Mouse (Mus musculus): Measurements from ENCODE around the gene Snx9. TPM values are rescaled to one million over a fixed set of nuclear protein-coding genes. Genes with fewer than 3 reads are reported as not detected.

The Snx9 gene
- total and polyA plus RNA-seq, 3 experiments, result 12.9 to 22.8 TPM; not detected in 1

DNA sequence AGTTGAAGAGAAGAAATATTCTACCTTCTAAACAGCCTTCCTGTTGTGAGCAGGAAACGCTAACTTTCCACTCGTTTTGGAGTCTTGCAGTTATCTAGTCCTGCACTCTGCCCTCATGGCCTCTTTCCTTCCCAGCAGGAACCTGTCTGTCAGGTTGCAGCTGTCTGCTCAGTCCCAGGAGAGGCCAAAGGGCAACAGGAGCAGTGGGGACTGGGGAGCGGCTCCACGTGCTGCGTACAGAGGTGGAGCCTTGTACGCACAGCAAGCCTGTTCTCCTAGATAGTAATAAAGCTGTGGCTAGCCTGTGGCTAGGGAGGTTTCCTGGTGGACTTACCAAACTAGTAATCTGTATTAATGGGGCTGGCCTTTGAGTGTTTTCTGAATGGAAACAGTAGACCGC, 52.0 kb downstream of the Snx9 start (continued):
- TF ChIP-seq RAD21 (IDR thresholded peaks at IDR 0.05; ENCODE audit: low read depth, low read length) (no peak), MYB (IDR thresholded peaks at IDR 0.05; ENCODE audit: low read depth, low read length) (no peak), MYC (IDR thresholded peaks at IDR 0.05; ENCODE audit: low read depth, low read length) (0 out of 2 replicates have a peak, but pooled peaks have one; percentile 25), ZKSCAN1 (IDR thresholded peaks at IDR 0.05; ENCODE audit: low read depth, low read length) (no peak), MAFK (IDR thresholded peaks at IDR 0.05; ENCODE audit: borderline replicate concordance, low read depth, low read length) (no peak), ELF1 (IDR thresholded peaks at IDR 0.05; ENCODE audit: low read depth, low read length) (no peak), USF1 (IDR thresholded peaks at IDR 0.05; ENCODE audit: low read depth, low read length) (peak; percentile 39; the same call in 1 of the 2 replicates), ZNF384 (IDR thresholded peaks at IDR 0.05; ENCODE audit: low read depth, low read length) (no peak), JUND (IDR thresholded peaks at IDR 0.05; ENCODE audit: low read depth, low read length) (no peak), MAX (IDR thresholded peaks at IDR 0.05; ENCODE audit: low read length) (0 out of 2 replicates have a peak, but pooled peaks have one; percentile 45), POLR2A (IDR thresholded peaks at IDR 0.05; ENCODE audit: control insufficient read depth in 1 of 2, insufficient read depth in 1 of 2, low read depth in 1 of 2, low read length in 2 of 2, poor library complexity in 1 of 2) (no peak), SMC3 (IDR thresholded peaks at IDR 0.05; ENCODE audit: low read depth, low read length) (no peak), SIN3A (IDR thresholded peaks at IDR 0.05; ENCODE audit: low read length) (no peak), TCF12 (IDR thresholded peaks at IDR 0.05; ENCODE audit: low read depth, low read length) (0 out of 2 replicates have a peak, but pooled peaks have one; percentile 7), MEF2A (IDR thresholded peaks at IDR 0.05; ENCODE audit: extremely low read depth, insufficient replicate concordance, low read depth, low read length, poor library complexity, severe bottlenecking) (no peak), RCOR1 (IDR thresholded peaks at IDR 0.05; ENCODE audit: low read depth, low read length) (no peak), TAL1 (IDR thresholded peaks at IDR 0.05; ENCODE audit: low read length) (0 out of 2 replicates have a peak, but pooled peaks have one; percentile 11), NELFE (IDR thresholded peaks at IDR 0.05; ENCODE audit: low read depth, low read length) (no peak), BHLHE40 (IDR thresholded peaks at IDR 0.05; ENCODE audit: borderline replicate concordance, low read depth, low read length) (no peak), CTCF (IDR thresholded peaks at IDR 0.05 in 2 of 3, conservative IDR thresholded peaks at IDR 0.05 in 1 of 3; ENCODE audit: control insufficient read depth in 1 of 3, insufficient read depth in 1 of 3, low read depth in 2 of 3, low read length in 3 of 3, poor library complexity in 1 of 3, severe bottlenecking in 1 of 3) (no peak)

GRCm38 (mm10) chr17:5893574-5894148, 52.5 kb downstream of the Snx9 start:
- H3K79me2 ChIP-seq (ENCODE audit: control insufficient read depth, insufficient read depth, low read length, poor library complexity), result no peaks in the 10 kb centered on the region
- no peak overlapping the region for H3K4me3 ChIP-seq (ENCODE audit: control insufficient read depth in 1 of 2, insufficient read depth in 1 of 2, low read depth in 2 of 2, low read length in 2 of 2)
- H3K4me1 ChIP-seq (ENCODE audit: control insufficient read depth in 1 of 2, insufficient read depth in 2 of 2, low read length in 2 of 2), result peaks cover 7 to 20% of the 10 kb centered on the region in 2 experiments
- no peaks in the 10 kb centered on the region for H3K9me3 ChIP-seq (replicated peaks; ENCODE audit: insufficient read depth, low read length)
- TF ChIP-seq MAZ (IDR thresholded peaks at IDR 0.05; ENCODE audit: low read depth, low read length) (no peak), MAX (IDR thresholded peaks at IDR 0.05; ENCODE audit: low read length) (no peak), ZKSCAN1 (IDR thresholded peaks at IDR 0.05; ENCODE audit: low read depth, low read length) (no peak), MYB (IDR thresholded peaks at IDR 0.05; ENCODE audit: low read depth, low read length) (no peak), TAL1 (IDR thresholded peaks at IDR 0.05; ENCODE audit: low read length) (no peak), MYC (IDR thresholded peaks at IDR 0.05; ENCODE audit: low read depth, low read length) (no peak), CTCF (IDR thresholded peaks at IDR 0.05 in 2 of 3, conservative IDR thresholded peaks at IDR 0.05 in 1 of 3; ENCODE audit: control insufficient read depth in 1 of 3, insufficient read depth in 1 of 3, low read depth in 2 of 3, low read length in 3 of 3, poor library complexity in 1 of 3, severe bottlenecking in 1 of 3) (peak in 2 of 3 experiments; percentile 14 to 59; a peak in 3 of 6 replicates)
- no peak overlapping the region for H3K9ac ChIP-seq (ENCODE audit: control insufficient read depth, low read depth, low read length, poor library complexity, severe bottlenecking)
- DNase-seq (ENCODE audit: low read depth, low spot score), result no peak
- H3K36me3 ChIP-seq (ENCODE audit: control insufficient read depth in 1 of 2, insufficient read depth in 2 of 2, low read length in 2 of 2), result peaks cover 0 to 20% of the 10 kb centered on the region in 2 experiments; a peak in 2 of 4 replicates
- H3K27me3 ChIP-seq (ENCODE audit: control insufficient read depth in 1 of 2, insufficient read depth in 2 of 2, low read length in 2 of 2), result no peaks in the 10 kb centered on the region
- H3K27ac ChIP-seq (ENCODE audit: control insufficient read depth, low read depth, low read length), result peak overlapping the region; percentile 55; the same call in 1 of the 2 replicates
